Mouse (Mus musculus): ENCODE measurements around the gene Adipoq. TPM values are rescaled to one million over a fixed set of nuclear protein-coding genes. Genes with fewer than 3 reads are reported as not detected.

Gene Adipoq
- polyA plus RNA-seq, 1 experiment from 2014 or later = not detected

DNA sequence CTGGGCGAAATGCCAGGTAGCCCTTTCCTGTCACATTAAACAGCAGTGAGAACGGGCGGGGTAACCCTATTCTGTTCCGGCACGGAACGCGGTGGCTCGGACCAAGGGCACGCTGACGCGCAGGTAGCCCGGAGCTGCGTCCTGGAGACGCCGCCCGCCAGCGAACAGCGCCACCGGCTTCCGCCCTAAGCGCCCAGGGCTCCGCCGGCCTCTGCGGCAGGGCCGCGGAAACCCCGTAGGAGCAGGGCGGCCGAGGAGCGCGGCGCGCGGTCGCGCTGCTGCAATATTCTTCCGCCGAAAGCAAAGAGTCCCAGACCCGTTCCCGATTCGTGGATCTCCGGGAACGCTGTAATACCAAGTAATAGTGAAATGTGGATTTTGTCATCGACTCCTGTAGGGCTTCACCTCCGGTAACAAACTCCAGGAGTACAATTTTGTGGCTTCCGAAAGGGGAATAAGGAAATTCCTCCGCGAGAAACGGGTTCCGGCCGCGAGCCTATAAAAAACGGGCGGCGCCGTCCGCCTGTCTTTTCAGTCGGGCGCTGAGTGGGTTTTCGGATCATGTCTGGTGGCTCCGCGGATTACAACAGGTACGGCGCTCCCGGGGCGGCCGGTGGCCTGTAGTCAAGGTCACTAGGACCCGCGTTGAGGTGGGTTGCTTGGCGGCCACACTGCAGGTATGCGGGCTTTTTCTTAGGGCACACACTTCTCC lies 38.9 kb upstream of the Adipoq start, which contains the start of gene Eif4a2:
TSS of gene Eif4a2 (plus strand) at position 214 of the 712 bp plus-strand sequence.
- peak within 1 kb of the TSS; percentile 78 for H3K4me2 ChIP-seq (replicated peaks; ENCODE audit: low read depth)
- H3K4me3 ChIP-seq (ENCODE audit: low read depth, low read length) = peak within 1 kb of the TSS; percentile 100
- peaks cover 9% of the 10 kb centered on the region for H3K36me3 ChIP-seq (ENCODE audit: control insufficient read depth, insufficient read depth, low read length)
- WGBS = under 1% methylated on average over 71 of the region's 71 CpGs
- peak; percentile 62 for TF ChIP-seq CTCF (IDR thresholded peaks at IDR 0.05; ENCODE audit: low read depth)
- no peak for TF ChIP-seq EP300 (optimal IDR thresholded peaks at IDR 0.05)
- H3K27me3 ChIP-seq (ENCODE audit: control insufficient read depth, insufficient read depth, low read length) = no peaks in the 10 kb centered on the region
- peak within 1 kb of the TSS; percentile 100 for H3K9ac ChIP-seq (ENCODE audit: low read length)
- peak; percentile 94 for DNase-seq (ENCODE audit: low spot score)
- no peaks in the 10 kb centered on the region for H3K9me3 ChIP-seq (ENCODE audit: control insufficient read depth, low read length)
- peak within 1 kb of the TSS; percentile 99 for H3K27ac ChIP-seq (replicated peaks)
- peak; percentile 93 for ATAC-seq (ENCODE audit: low FRiP score, low TSS enrichment)
- H3K4me1 ChIP-seq (replicated peaks; ENCODE audit: control insufficient read depth, insufficient read depth) = no peaks in the 10 kb centered on the region

DNA sequence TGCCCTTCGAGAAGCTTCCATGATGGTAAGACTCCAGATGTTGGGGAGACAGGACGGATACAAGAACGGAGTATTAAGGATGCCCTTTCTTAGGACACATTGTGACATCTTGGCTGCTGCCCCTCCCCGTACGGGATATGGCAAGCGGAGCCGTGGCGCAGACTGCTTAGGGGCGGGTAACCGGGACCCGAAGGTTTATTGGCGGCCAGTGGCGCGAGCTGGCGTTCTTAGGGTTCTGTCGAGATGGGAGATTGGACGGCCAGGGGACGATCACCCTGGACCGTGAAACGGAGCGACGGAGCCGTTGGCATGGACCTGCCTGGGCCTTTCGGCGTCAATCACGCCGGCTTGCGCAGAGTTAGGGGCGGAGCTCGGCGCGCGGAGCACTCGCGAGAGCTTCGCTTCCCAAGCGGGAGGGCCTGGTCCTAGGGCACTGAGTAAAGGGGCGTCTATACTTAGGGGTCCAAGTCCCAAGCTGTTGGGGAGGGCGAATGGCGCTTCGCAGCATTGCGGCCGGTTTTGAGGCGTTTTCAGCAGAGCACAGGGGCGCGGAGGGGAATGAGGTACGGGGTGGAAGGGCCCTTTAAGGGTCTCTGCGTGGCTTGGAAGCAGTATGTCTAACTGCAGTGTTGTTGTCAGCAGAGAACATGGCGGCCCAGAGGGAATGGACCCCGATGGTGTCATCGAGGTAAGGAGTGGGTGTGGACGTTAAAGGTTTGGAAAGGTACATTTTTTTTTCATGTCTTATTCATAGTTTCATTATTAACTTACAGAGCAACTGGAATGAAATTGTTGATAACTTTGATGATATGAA lies 38.2 kb upstream of the Adipoq start:
- TF ChIP-seq EP300 (optimal IDR thresholded peaks at IDR 0.05) = no peak
- TF ChIP-seq CTCF (IDR thresholded peaks at IDR 0.05; ENCODE audit: low read depth) = 0 out of 2 replicates have a peak, but pooled peaks have one; percentile 10
- Histone ChIP-seq H3K4me1 (replicated peaks; ENCODE audit: control insufficient read depth, insufficient read depth) (no peaks in the 10 kb centered on the region), H3K9ac (ENCODE audit: low read length) (peak overlapping the region; percentile 100), H3K27me3 (ENCODE audit: control insufficient read depth, insufficient read depth, low read length) (no peaks in the 10 kb centered on the region), H3K4me3 (ENCODE audit: low read depth, low read length) (peak overlapping the region; percentile 100), H3K27ac (replicated peaks) (peak overlapping the region; percentile 99), H3K9me3 (ENCODE audit: control insufficient read depth, low read length) (no peaks in the 10 kb centered on the region), H3K36me3 (ENCODE audit: control insufficient read depth, insufficient read depth, low read length) (peaks cover 15% of the 10 kb centered on the region), H3K4me2 (replicated peaks; ENCODE audit: low read depth) (peak overlapping the region; percentile 78)
- under 1% methylated on average over 52 of the region's 52 CpGs for WGBS
- peak; percentile 89 for DNase-seq (ENCODE audit: low spot score)
- ATAC-seq (ENCODE audit: low FRiP score, low TSS enrichment) = peak; percentile 92

DNA sequence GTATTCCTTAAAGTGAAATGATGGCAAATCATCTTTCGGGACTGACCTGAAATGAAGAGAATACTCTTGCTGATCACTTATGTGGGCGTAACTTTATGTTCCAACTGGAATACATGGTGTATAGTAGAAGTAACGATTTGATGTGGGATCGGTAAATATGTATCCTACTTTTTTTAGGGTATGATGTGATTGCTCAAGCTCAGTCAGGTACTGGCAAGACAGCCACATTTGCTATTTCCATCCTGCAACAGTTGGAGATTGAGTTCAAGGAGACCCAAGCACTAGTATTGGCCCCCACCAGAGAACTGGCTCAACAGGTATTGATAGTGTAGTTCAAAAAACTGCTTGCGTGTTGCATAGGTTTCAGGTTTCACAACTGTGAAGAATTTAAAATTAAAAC lies 37.4 kb upstream of the Adipoq start:
- DNase-seq (ENCODE audit: low spot score) (no peak), ATAC-seq (ENCODE audit: low FRiP score, low TSS enrichment) (no peak)
- no peaks in the 10 kb centered on the region for H3K9me3 ChIP-seq (ENCODE audit: control insufficient read depth, low read length)
- no peaks in the 10 kb centered on the region for H3K27me3 ChIP-seq (ENCODE audit: control insufficient read depth, insufficient read depth, low read length)
- no peaks in the 10 kb centered on the region for H3K4me1 ChIP-seq (replicated peaks; ENCODE audit: control insufficient read depth, insufficient read depth)
- 4% methylated on average over 5 of the region's 5 CpGs for WGBS
- peak overlapping the region; percentile 100 for H3K9ac ChIP-seq (ENCODE audit: low read length)
- peaks cover 15% of the 10 kb centered on the region for H3K36me3 ChIP-seq (ENCODE audit: control insufficient read depth, insufficient read depth, low read length)
- peak overlapping the region; percentile 100 for H3K4me3 ChIP-seq (ENCODE audit: low read depth, low read length)
- H3K27ac ChIP-seq (replicated peaks) = no peak overlapping the region; the same call in 1 of the 2 replicates
- TF ChIP-seq EP300 (optimal IDR thresholded peaks at IDR 0.05) = no peak
- TF ChIP-seq CTCF (IDR thresholded peaks at IDR 0.05; ENCODE audit: low read depth) = no peak
- peak overlapping the region; percentile 78 for H3K4me2 ChIP-seq (replicated peaks; ENCODE audit: low read depth)

DNA sequence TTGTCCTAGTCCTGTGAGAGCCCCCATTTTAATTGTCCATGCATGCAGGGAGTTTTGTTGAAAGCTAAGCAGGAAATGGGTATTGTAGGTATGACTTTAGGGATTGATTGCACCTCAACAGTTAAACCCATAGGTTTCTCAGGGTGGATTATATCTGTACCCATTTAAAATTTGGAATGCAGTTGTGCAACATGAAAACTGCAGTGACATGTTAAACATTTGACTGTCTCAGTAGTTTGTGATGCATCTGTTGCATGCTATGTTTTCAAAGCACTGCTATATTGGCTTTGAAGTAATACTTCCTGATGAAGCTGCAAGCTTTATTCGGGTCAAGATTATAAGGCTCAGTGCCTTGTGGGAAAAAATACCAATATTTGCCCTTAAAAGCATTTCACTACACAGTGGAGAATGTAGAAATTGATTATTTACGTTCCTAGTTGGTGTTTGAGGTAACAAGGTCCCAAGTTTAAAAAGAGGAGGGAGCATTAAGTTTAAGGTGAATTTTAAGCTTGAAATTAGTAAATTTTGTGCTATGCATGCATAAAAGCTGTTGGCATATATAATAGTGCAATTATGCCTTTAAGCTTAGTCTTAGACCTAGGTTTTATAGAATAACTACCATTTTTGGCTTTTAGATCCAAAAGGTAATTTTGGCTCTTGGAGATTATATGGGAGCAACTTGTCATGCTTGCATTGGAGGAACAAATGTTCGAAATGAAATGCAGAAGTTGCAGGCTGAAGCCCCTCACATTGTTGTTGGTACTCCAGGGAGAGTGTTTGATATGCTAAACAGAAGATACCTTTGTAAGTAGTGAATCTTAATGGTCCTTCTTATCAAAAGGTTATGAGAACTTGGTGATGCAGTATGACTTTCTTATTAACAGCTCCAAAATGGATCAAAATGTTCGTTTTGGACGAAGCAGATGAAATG lies 36.7 kb upstream of the Adipoq start:
- Histone ChIP-seq H3K36me3 (ENCODE audit: control insufficient read depth, insufficient read depth, low read length) (peaks cover 15% of the 10 kb centered on the region), H3K4me3 (ENCODE audit: low read depth, low read length) (peak overlapping the region; percentile 100), H3K27me3 (ENCODE audit: control insufficient read depth, insufficient read depth, low read length) (no peaks in the 10 kb centered on the region), H3K27ac (replicated peaks) (no peak overlapping the region; the same call in 1 of the 2 replicates), H3K4me1 (replicated peaks; ENCODE audit: control insufficient read depth, insufficient read depth) (no peaks in the 10 kb centered on the region), H3K9ac (ENCODE audit: low read length) (peak overlapping the region; percentile 100), H3K4me2 (replicated peaks; ENCODE audit: low read depth) (peak overlapping the region; percentile 78), H3K9me3 (ENCODE audit: control insufficient read depth, low read length) (no peaks in the 10 kb centered on the region)
- DNase-seq (ENCODE audit: low spot score) (no peak), ATAC-seq (ENCODE audit: low FRiP score, low TSS enrichment) (no peak)
- 33% methylated on average over 5 of the region's 5 CpGs for WGBS
- TF ChIP-seq CTCF (IDR thresholded peaks at IDR 0.05; ENCODE audit: low read depth) (no peak), EP300 (optimal IDR thresholded peaks at IDR 0.05) (no peak)

DNA sequence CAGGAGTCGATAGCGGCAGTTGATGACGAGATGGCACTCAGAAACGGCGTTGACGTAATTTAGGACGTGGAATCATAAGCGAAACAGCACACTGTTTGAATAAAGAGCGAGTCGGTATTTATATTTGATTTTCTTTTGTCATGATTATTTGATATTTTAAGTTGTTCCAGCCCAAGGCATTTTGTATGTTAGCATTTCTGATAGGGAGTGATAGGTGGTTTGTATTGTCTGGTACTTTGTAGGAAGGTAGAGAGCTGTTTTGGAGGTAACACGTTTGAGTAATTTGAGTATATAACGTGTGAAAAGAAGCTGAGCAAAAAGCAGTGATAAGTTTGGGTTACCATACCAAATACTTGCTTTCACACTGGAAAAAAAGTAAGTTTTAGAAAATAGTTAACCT lies 34.0 kb upstream of the Adipoq start:
- WGBS = 52% methylated on average over 12 of the region's 12 CpGs
- DNase-seq (ENCODE audit: low spot score) = no peak
- ATAC-seq (ENCODE audit: low FRiP score, low TSS enrichment) = no peak
- Histone ChIP-seq H3K27me3 (ENCODE audit: control insufficient read depth, insufficient read depth, low read length) (no peaks in the 10 kb centered on the region), H3K4me3 (ENCODE audit: low read depth, low read length) (no peak overlapping the region), H3K9me3 (ENCODE audit: control insufficient read depth, low read length) (no peaks in the 10 kb centered on the region), H3K4me1 (replicated peaks; ENCODE audit: control insufficient read depth, insufficient read depth) (no peaks in the 10 kb centered on the region), H3K4me2 (replicated peaks; ENCODE audit: low read depth) (no peak overlapping the region), H3K36me3 (ENCODE audit: control insufficient read depth, insufficient read depth, low read length) (peaks cover 15% of the 10 kb centered on the region), H3K9ac (ENCODE audit: low read length) (no peak overlapping the region), H3K27ac (replicated peaks) (no peak overlapping the region)
- TF ChIP-seq CTCF (IDR thresholded peaks at IDR 0.05; ENCODE audit: low read depth) = no peak
- TF ChIP-seq EP300 (optimal IDR thresholded peaks at IDR 0.05) = no peak
